Mouse (Mus musculus) heart, adult 11 months (tissue): ENCODE results near the gene Soga1.

Experiments
- DNase-seq: peaks from one replicate; pipeline ENCODE4 v3.0.0; 2022

The Soga1 gene

DNA sequence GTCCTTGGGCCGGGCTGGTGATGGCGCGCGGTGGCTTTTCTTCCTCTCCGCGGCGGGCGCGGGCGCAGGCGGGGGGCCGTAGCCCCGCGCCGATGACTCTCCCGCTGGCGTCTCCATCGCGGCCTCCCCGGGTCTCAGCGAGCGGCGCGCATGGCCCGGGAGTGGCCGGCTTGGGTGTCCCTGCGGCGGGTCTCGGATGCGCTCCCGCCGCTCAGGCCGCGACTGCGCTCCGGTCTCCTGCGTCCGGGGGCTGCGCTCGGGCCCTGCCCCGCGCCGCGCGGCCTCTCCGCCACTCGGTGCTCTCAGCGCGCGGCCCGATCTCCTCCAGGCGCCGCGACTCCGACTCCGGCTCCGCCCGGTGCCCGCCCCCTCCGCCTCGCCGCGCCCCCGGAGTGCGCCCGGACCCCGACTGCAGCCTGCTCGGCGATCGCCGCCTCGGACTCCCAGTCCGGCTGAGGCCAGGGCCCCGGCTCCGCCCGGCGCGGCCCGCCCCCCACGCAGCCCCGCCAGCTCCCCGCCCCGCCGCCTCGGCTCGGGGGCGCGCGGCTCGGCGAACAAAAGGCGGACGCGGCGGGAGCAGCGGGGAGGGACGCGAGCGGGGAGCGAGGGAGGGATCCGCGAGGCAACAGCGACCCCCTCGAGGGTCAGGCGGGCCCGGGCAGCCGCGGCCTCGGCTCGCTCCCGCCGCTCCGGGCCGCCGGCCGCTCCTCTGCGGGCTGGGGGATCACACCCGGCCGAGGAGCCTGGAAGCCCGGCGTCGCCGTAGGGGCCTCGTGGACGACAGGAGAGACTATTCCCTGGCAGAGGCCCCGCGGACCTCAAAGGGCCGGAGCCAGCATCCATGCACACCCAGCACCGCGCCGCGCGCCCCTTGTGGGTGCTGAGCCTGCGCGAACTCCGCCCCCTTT, at the start of gene Soga1:
Gene Soga1, minus strand, starts transcription at position 462 of the 908 bp plus-strand sequence.
- DNase-seq: peak; percentile 99

DNA sequence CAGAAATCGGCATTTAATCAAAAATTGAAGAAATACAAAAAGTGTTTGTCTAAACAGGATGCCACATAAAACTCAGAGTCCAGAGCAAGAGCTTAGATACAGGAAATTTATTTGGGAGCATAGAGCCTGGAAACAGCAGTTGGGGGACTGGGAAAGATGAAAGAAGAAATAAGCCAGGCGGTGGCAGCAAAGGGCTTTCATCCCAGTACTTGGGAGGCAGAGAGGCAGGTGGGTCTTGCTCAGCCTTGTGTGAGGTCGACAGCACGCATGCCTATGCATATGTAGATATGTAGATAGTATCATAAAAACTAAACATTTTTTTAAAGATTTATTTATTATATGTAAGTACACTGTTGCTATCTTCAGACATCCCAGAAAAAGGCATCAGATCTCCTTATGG, 49.0 kb upstream of the Soga1 start:
- no peak for DNase-seq

DNA sequence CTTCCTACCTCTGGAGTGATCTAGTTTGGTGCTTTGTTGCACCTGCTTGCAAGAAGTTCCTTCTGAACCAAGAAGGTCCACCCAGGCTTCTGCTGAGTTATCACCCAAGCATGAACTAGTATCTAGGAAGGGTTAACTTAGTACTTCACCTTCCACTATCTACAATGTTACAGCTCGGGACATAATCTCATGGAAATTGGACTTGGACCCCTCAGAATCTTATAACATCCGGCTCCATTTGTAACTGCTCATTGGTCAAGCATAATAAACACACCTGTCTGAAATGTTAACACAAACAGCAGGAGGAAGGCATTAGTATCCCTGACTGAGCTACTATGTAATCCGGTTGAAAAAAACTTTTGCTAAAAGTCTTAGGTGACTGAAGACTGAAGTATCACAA, 48.3 kb upstream of the Soga1 start:
- no peak for DNase-seq

DNA sequence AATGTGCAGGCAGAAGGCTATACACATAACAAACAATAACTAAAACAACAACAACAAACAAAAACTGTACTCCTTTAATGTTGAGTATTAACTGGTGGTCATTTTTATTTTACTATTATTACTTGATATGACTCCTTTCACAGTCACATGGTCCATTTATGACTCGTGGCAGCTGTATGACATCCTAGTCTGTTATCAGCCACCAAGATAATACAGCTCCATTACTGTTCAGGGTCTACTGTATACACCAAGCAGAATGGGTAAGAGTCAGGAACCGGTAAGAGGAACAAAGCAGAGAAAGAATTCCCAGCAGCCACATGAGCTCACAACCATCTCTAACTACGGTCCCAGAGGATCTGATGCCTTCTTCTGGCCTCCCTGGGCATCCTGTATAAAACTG, 46.2 kb upstream of the Soga1 start:
- DNase-seq: no peak

DNA sequence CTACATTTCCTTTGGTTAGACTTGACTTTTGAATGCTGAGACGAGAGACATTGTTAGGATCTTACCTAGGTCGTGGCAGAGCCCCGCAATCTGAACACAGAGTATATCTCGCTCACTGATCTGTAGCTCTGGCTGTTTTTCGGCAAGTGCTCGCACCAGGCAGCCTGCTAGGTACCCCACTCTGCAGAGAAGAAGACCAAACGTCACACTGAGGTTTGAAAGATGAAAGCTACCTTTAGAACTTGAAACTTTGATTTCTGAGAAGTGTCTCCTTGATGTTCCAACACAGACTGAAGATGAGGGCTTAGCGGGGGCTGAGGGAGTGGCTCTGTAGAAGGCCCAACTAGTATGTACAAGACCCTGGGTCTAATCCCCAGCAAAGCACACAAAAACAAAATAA, 42.7 kb upstream of the Soga1 start:
- no peak for DNase-seq

DNA sequence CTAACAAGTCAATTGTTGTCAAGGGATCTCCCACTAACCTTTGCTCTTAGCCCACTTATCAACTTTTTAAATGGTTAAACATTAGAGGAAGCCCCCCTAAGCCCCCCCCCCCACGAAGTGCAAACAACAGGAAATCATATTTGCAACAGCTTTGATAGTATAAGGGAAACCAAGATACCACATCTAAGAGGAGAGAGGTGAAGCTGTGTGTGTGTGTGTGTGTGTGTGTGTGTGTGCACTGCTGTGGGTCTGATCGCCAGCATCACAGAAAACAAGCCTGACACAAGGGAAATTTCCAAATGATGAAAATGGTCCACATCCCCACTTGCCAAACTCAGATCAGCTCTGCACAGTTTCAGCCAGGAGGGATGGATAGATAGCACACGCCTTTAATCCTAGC, 40.0 kb upstream of the Soga1 start:
- no peak for DNase-seq

DNA sequence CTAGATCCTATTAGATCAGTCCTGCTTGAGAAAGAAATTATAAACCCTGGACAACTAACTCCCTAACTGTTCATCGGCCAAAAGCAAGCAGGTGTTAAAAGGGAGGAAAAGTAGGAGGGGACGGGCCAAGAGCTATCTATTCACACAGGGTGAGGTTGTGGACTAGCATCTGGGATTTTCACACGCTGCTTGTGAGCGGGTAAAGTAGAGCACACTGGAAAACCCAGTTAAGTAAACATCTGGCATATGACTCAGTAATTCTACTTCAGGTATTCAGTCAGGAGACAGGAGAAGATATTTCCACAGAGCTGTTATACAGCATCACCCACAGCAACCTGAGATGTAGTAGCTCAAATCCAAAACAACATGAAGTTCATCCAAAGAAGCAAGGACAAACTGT, 39.5 kb upstream of the Soga1 start:
- no peak for DNase-seq

DNA sequence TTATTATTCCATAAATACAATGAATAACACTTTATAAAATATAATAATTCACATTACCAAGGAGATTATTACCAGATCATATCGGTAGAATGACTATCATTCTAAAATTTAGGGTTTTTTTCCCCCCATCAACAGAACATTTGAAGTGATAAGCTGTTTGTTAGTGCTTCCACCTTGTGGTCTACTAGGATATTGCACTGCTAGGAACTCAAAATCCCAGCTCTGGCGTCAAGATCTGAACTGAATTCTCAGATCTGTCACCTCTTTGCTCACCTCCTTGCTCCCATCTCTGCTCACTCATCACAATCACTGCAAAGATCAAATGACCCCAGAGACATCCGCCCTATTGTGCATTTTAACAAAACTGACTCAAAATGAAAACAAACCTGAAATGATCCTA, 37.9 kb upstream of the Soga1 start:
- DNase-seq: no peak

DNA sequence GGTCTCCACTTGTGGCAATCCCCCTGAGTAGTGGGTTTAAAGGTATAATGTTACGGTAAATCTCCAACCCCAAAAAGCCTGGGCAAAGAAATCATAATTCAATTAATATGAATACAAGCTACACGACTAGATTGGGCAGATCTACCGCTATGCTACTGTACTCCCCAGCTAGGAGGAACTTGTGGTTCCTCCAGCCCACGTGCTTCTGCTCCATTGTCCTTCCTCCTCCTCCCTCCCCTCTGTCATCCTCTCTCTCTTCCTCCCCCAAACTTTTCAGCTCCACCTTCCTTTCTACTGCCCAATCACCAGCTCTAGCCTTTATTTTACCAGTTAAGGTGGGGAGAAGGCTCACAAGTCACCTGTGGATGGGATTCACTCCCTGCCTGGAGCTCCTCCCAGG, 29.2 kb upstream of the Soga1 start:
- DNase-seq: no peak

DNA sequence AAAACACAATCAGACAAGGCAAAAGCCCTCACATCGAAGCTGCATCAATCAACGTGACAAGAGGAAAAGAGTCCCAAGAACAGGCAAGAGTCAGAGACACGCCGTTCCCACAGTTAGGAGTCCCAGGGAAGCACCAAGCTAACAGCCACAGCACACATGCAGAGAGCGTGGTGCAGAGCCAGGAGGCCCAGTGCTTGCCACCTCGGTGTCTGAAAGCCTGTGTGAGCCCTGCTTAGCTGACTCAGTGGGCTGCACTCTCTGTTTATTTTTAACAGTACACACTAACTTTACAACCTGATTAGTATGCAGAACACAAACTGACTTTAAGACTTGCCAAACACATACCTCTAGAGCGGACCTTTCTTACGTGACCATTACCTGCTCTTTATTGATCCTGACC, 25.4 kb upstream of the Soga1 start:
- DNase-seq: no peak

DNA sequence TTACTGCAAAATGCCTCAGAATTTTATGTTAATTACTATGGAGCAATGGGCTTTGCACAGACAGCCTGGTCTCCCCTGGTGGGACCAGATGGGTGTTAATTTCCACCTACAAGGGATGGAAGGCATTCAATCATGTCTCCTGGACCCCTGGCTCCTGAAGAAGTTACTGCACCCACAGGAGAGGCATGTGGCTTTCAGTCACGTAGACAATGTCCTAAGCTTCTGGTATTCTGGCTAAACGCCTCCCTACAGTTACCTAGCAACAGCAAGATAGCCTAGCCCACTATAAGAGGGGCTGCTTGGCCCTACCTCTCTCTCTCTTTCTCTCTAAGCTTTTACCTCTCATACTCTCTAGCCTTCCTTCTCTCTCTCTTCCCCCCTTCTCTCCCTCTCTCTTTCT, 23.2 kb upstream of the Soga1 start:
- DNase-seq: no peak

DNA sequence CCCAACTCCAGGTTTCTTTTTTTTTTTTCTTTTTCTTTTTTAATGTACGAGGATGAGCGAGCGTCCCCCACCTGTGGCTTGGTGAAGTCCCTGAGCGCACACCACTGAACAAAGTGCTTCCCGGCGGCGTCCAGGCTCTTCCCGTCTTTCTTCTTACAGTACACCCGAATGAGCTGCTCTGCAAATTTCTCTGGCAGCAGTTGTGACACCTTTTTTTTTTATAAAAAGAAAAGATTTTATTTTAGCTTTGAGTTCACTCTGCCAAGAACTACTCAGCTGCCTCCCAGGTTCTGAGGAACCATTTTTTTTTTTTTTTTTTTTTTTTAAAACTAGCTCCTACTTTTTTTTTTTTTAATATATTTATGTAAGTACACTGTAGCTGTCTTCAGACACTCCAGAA, 22.6 kb upstream of the Soga1 start:
- no peak for DNase-seq

DNA sequence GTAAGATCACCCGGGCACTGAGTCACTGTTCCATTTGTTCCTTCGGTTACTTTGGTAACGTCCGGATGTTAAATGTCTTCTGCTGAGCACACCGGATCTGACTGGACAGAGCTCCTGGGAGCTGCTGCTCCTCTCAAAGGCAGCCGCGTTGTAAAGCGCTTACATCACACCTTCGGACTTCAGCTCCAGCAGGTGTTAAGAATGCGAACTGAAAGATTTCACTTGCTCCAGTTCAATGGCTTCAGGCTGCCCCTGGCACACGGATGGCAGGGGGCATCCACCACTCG, 21.2 kb upstream of the Soga1 start:
- no peak for DNase-seq

DNA sequence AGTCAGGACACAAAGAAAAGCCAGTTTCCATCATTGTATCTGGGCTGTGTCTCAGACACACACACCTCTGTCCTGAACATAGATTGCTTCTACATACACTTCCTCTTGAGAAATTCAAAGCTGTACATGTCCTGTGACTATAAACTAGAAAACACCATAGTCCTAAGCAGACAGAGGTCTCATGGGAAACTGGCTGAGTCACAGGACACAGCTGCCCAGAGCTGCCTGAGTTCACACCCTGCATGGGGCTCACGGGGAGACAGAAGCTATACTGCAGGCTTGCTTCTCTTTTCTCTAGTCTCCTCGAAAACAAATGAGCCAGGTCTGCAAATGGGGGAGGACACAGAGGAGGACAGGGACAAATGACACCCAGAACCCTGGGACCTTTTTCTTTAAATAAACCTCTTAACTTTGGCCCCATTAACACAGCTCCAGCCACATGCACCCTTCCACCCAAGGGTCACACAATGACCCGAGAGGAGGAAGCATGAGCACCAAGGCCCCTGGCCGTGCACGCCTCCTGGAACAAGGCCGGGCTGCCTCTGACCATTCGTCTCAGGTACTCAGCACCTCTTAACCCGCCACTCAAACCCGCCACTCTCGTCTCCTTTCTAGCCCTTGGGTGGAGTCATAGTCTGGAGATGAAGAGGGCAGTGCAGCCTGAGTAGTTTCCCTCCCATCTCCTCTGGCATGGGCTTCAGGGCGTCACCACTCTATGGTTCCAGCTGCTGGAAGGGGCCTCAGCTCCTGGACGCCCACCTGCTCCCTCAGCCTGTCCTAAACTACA, 20.7 kb upstream of the Soga1 start:
- DNase-seq: peak; percentile 91

DNA sequence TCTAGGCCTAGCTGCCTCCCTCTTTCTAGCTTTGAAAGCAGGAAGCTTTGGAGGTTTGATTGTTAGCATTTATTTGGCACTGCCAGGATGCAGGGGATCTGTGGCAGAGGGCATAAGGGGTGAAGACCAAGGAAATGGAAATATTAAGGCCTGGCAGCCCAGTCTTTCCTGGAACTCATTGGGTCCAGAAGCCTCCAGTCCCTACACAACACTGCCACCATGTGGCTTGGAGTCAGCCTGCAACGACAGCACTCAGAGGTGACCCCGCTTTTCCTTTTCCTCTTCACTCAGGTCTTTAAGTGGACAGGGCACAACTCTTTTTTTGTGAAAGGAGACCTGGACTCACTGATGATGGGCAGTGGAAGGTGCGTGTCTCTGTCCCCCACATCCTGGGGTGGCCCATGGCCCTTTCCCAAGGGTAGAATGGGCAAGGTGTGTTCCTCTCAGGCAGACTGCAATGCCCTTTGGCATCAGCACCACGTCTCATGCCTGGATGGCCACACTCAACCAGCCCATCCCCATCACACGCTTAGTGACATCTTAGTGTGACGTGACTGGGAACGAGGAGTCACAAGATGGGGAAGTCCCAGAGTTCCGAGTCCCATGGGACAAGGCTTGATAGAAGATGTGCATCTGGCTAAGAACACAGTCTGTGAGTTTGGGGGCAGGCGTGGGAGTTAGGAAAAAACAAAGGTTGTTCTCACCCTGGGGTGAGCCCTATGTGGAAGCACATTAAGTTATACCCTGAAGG, 16.1 kb upstream of the Soga1 start:
- peak; percentile 95 for DNase-seq

DNA sequence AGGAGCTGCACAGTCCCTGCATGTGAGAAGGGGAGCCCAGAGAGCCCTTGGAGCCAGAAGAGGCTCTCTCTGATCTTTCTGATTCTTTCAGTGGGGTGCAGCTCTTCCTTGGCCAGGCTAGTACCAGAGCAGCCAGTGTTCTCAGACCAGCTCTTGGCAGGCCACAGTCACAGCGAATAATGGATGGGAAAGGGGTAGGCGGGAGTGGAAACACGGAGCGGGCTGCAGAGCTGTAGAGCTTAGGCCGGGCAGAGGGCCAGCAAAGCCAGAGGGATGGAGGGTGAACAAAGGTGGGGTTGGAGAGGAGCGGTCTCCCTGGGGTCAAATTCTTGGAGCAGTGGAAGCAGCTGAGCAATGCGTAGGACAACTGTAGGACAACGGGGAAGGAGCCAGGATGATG, 13.0 kb upstream of the Soga1 start:
- peak; percentile 91 for DNase-seq

DNA sequence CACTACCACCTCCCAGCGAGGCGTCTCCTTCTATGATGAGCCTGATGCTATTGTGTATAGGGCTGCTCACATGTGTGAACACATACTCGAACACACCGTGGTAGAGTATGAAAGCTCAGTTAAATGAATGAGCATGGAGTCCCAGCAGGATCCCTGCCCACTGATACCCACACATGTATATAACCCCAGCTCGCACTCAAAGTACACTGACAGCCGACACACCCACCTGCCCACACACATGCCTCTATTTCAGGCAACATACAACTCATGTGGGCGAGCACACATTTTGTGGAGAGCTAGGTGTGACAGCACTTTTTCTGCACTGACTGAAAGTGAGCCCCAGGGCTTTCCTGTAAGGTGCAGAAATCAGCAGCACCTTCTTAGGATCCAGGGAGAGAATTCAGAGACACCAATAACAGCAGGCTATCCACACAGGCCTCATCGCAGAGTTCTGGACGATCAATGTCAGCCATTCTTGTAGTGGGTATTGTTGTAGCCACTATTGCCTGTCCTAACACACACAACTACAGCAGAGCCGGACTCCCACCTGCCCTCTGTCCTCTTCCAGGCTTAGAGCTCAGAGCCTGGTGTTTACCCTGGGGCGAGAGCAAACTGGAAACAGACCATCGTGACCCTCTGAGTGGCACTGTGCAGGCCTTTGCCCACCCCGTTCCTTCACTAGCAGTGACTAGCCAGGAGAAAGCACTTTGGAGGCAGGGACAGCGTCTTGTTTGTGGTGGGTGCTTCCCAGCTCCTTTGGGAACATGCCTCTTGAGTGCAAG, 8.7 kb upstream of the Soga1 start:
- DNase-seq: peak; percentile 85

DNA sequence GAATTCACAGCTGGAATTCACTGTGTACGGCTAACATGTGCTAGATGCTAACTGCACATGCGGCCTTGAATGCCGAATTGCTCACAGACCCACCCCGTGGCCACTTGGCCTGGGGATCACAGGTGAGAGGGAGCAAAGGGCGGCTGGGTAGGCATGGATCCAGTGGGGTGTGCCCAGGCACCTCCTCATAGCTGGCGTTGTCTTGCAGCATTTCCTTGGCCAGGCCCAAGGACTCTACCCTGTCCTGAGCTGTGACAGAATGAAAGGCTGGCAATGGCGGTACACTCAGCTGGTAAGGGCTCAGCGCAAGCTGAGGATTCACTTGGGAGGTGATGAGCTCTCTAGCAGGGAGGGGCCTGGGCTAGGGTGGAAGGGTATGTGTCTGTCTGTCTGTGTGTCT, 7.7 kb upstream of the Soga1 start, which contains the start of gene Tldc2:
Gene Tldc2, plus strand, starts transcription at position 260 of the 400 bp plus-strand sequence.
- peak; percentile 83 for DNase-seq

DNA sequence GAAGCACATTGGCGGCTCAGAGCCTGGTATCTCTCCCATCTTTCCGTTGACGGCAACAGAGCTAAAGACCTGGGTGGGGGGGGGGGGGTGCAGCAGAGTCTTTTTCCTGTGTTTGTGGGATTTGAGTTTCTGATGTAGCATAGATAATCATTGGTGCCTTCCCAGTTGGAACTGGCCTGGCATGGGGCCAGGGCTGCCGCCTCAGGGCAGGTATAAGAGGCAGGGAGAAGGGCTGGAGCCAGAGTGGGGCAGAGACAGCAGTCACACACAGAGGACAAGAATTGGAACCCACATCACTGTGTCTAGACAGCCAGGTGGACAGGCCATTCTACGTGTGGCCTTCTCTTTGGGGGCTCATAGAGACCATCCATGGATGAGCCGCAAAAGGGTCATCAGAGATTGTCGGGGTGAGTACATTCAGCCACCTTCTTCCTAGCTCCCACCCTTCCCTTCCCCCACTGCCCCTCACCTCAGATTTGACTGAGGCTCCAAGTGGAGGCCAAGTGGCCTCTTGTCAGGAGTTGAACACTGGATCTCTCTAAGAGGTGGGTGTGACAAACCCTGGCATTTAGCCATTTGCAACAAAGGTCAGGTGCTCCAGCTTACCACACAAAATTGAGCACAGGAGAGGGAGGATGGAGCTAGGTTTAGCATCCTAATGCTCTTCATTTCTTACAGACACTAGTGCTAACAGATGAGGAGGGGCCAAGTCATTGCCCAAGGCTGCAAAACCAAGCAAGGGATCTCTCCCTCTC, 6.0 kb upstream of the Soga1 start:
- DNase-seq: peak; percentile 88

DNA sequence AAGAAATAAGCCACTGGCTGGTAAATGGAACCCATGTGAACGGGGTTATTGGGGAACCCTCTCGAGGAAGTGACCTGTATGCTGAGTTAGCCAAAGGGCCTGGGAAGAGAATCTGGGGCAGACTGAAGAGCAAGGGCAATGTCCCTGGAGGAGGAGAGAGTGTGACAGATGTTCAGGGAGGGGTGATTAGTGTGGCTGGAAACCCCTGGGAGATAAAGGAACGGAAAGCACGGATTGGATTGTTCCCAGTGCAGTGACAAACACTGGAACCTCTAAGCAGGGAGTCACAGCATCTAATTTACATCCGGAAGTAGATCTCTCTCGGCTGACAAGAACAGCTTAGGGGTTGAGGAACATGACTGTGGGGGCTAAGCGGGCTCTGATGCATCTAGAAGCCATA, 2.9 kb upstream of the Soga1 start:
- peak; percentile 97 for DNase-seq

DNA sequence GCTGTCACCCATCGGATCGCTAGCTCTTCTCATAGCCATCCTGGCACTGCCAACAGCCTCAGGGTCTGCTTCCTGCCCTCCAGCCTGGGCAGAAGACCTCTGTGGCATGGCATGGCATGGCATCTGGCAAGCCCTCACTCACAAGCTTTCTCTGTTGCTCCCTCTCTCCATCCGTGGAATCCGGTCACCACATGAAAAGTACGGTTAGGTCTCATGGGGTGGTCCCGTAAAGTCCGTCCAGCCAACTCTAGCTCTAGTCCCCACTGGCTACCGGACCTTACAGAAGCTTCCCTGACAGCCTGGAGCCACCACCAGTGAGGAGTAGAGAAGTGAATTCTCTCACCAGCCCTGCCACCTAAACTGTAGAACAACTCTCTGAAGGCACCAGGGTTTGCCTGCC, 2.3 kb upstream of the Soga1 start:
- DNase-seq: peak; percentile 90

DNA sequence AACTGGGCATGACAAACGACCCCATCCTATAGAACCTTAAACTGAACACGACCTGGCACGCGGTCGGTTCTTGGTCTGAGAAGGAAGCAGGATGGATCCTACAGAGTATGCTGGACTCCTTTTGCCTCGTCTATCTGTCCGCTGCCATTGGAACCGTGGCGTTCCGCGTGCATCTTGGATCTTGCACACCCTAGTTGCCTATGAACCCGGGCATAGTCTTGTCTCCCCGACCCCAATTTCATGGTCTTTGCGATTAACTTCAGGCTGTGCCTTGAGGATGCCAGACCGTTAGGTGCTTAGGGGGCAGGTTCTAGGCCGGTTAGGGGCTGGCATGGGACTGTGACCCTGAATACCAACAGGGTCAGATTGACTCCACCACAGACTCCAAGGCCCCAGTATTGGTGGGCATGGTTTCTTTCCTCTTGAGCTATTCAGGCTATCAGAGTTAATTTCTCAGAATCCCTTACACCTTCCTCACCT, 687 bp upstream of the Soga1 start:
- no peak for DNase-seq
